Mouse (Mus musculus) megakaryocyte, embryonic 14.5 days (primary cell): ENCODE data around the gene Lrmp.

Experiments
- FLI1 ChIP-seq: IDR thresholded peaks from 2 replicates; pipeline ENCODE4 v1.6.1; 2012; ENCODE audit warnings: low read length, inconsistent platforms, mixed read lengths
- GATA1 ChIP-seq: IDR thresholded peaks from 3 replicates; pipeline ENCODE4 v1.6.1; 2012; ENCODE audit warnings: mixed read lengths, low read length, inconsistent platforms, borderline replicate concordance

- no peak for TF ChIP-seq GATA1
- no peak for TF ChIP-seq FLI1
Measured at GRCm38 (mm10) chr6:145140706-145141105, 25.3 kb downstream of the Lrmp start.
